Mouse (Mus musculus) midbrain, embryonic 16.5 days (tissue): ENCODE results near the gene Stim1. TPM values are rescaled to one million over a fixed set of nuclear protein-coding genes. Genes with fewer than 3 reads are reported as not detected.

ENCODE experiments used
- ATAC-seq: fragments of 200-750 bp; cut with Nextera tagmentation; 2 replicates; pipeline ENCODE4 v1.8.0; 2017; ENCODE audit warnings: moderate TSS enrichment
- H3K27ac ChIP-seq: fragments of 300-500 bp; sonication (generic); 2 replicates; pipeline ENCODE4 v1.5.1; 2014; ENCODE audit warnings: mild to moderate bottlenecking, low read length, mixed read lengths
- H3K27me3 ChIP-seq: fragments of 300-500 bp; sonication (generic); 2 replicates; pipeline ENCODE4 v1.6.1; 2014; ENCODE audit warnings: low read depth, low read length, mixed read lengths; ENCODE audit not compliant: control insufficient read depth, insufficient read depth
- H3K36me3 ChIP-seq: fragments of 300-500 bp; sonication (generic); 2 replicates; pipeline ENCODE4 v1.6.1; 2014; ENCODE audit warnings: mild to moderate bottlenecking, low read length, moderate library complexity, mixed read lengths; ENCODE audit not compliant: control insufficient read depth, insufficient read depth
- H3K4me1 ChIP-seq: fragments of 300-500 bp; sonication (generic); 2 replicates; pipeline ENCODE4 v1.6.1; 2014; ENCODE audit warnings: mild to moderate bottlenecking, low read length, mixed read lengths; ENCODE audit not compliant: control insufficient read depth, insufficient read depth
- H3K4me2 ChIP-seq: fragments of 300-500 bp; sonication (generic); 2 replicates; pipeline ENCODE4 v1.6.1; 2014; ENCODE audit warnings: mild to moderate bottlenecking, low read length, mixed read lengths
- H3K4me3 ChIP-seq: fragments of 300-500 bp; sonication (generic); 2 replicates; pipeline ENCODE4 v1.5.1; 2014; ENCODE audit warnings: low read depth, mild to moderate bottlenecking, low read length, moderate library complexity, mixed read lengths
- H3K9ac ChIP-seq: fragments of 300-500 bp; sonication (generic); 2 replicates; pipeline ENCODE4 v1.6.1; 2014; ENCODE audit warnings: low read depth, low read length, mixed read lengths
- H3K9me3 ChIP-seq: fragments of 300-500 bp; sonication (generic); replicated peaks from 2 replicates; pipeline ENCODE4 v1.6.1; 2014; ENCODE audit warnings: mild to moderate bottlenecking, low read length, mixed read lengths; ENCODE audit not compliant: control insufficient read depth, poor library complexity, severe bottlenecking
- WGBS: fragments of 180-500 bp; shearing (Covaris S2); extraction: QIAGEN DNeasy Blood & Tissue Kit; methylation state at CpG from one replicate; pipeline ENCODE4 v1.1.7; 2014; 5-methylcytosine and 5-hydroxymethylcytosine counted together
- polyA plus RNA-seq: library from polyadenylated mRNA; unstranded; fragments of >200 nt; fragmentation: Nextera tagmentation; extraction: Ambion mirVana; gene quantifications from 2 replicates; pipeline ENCODE4 v1.2.1, GENCODE M21; 2015

Stim1 gene
- polyA plus RNA-seq, 1 experiment from 2014 or later = 12.5 TPM

DNA sequence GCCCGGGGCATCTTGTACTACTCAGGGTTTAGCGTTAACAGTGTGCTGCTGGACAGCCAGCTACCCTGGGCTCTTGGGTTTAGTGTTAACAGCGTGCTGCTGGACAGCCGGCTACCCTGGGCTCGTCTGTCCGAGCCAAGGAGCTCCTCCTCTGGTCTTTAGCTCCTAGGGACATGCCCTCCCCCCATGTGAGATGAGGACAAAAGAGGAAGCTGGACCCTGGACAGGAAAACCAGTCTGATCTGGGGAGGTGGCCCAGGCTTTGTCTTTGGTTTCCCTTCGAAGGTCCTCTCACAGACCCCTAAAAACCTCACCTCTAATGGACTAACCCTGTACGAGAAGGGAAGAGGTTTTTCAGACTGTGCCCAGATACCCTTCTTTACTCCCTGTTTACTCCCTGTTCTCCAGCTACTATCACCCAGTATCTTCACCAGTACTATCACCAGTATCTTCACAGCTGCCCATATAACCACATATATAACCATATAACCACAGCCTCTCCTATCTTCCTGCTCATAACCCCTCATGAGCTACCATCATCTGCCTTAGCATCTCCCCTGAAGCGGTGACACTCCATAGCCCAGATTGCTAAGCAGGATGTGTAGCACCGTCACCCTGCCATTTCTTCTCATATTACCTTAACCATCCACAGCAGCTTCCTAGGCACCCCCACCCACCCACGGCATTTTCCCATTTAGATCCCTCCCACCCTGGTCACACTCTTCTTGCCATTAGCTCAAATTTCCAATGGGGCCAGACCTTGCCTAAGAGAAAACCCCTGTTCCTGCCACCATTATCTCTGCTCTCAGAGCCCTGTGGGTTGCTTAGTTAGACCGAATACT, 20.4 kb upstream of the Stim1 start:
- H3K4me1 ChIP-seq = peaks cover 8% of the 10 kb centered on the region
- H3K27me3 ChIP-seq = no peaks in the 10 kb centered on the region
- no peak overlapping the region for H3K27ac ChIP-seq
- no peak overlapping the region; the same call in 1 of the 2 replicates for H3K9ac ChIP-seq
- WGBS = 51% methylated on average over 12 of the region's 12 CpGs
- H3K4me2 ChIP-seq = no peak overlapping the region
- no peak for ATAC-seq
- H3K9me3 ChIP-seq = no peaks in the 10 kb centered on the region
- no peaks in the 10 kb centered on the region for H3K36me3 ChIP-seq
- no peak overlapping the region for H3K4me3 ChIP-seq

DNA sequence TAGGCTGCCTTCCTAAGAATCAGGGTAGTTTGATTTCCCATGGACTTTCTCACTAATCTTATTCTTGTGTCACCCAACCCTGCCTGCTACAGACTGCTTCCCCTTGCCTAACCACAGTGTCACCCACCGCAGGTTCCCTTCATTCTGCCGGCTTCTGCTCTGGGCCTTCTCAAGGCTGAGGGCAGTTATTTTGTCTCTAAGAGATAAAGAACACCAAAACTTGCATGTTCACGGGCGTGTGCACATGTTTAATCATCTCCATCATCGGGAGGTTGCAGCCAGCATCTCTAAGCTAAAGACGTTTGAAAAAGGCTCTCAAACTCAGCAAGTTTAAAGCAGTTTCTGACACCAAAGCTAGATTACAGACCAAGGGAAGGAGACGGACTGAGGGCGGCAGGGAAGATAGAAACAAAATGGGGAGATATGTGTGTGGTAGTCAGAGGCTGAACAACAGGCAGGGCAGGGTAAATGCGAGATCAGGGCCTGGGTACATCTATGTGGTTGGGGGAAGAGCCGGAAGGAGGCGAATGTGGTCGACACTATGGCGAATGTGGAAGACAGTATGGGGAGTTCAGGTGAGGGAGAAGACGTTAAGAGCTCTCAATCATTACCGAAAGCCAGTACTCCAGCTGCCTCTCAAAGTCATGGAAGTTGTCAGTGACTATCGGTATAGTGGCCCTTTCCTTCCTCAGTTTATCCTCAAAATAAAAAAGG, 18.8 kb upstream of the Stim1 start:
- WGBS = 25% methylated on average over 16 of the region's 16 CpGs
- H3K4me3 ChIP-seq = peak overlapping the region; percentile 71
- no peak for ATAC-seq
- H3K27me3 ChIP-seq = no peaks in the 10 kb centered on the region
- peak overlapping the region; percentile 88 for H3K4me2 ChIP-seq
- H3K4me1 ChIP-seq = peaks cover 8% of the 10 kb centered on the region
- H3K9me3 ChIP-seq = no peaks in the 10 kb centered on the region
- no peaks in the 10 kb centered on the region for H3K36me3 ChIP-seq
- H3K9ac ChIP-seq = peak overlapping the region; percentile 82; the same call in 1 of the 2 replicates
- H3K27ac ChIP-seq = no peak overlapping the region

DNA sequence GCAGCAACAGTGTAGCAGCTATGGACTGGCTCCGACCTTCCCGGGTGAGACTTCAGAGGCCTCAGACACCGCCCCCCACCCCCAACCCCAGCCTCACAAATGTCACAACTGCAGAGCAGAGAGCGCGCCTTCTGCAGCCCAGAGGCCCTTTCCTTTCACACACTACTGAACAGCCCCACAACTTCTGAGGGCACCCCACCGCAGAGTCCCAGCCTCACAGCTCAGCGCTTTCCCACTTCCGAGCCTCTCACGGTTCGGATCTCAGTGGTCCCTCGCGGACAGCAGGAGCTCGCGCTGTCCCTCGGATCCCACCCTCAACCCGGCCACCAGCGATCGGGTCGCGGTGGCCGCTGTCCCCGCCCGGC, 18.1 kb upstream of the Stim1 start:
- no peaks in the 10 kb centered on the region for H3K9me3 ChIP-seq
- peak overlapping the region; percentile 82 for H3K9ac ChIP-seq
- peaks cover 8% of the 10 kb centered on the region for H3K4me1 ChIP-seq
- H3K27me3 ChIP-seq = no peaks in the 10 kb centered on the region
- peak overlapping the region; percentile 71 for H3K4me3 ChIP-seq
- H3K27ac ChIP-seq = peak overlapping the region; percentile 47
- WGBS = under 1% methylated on average over 23 of the region's 23 CpGs
- H3K36me3 ChIP-seq = no peaks in the 10 kb centered on the region
- peak; percentile 41 for ATAC-seq
- H3K4me2 ChIP-seq = peak overlapping the region; percentile 88

DNA sequence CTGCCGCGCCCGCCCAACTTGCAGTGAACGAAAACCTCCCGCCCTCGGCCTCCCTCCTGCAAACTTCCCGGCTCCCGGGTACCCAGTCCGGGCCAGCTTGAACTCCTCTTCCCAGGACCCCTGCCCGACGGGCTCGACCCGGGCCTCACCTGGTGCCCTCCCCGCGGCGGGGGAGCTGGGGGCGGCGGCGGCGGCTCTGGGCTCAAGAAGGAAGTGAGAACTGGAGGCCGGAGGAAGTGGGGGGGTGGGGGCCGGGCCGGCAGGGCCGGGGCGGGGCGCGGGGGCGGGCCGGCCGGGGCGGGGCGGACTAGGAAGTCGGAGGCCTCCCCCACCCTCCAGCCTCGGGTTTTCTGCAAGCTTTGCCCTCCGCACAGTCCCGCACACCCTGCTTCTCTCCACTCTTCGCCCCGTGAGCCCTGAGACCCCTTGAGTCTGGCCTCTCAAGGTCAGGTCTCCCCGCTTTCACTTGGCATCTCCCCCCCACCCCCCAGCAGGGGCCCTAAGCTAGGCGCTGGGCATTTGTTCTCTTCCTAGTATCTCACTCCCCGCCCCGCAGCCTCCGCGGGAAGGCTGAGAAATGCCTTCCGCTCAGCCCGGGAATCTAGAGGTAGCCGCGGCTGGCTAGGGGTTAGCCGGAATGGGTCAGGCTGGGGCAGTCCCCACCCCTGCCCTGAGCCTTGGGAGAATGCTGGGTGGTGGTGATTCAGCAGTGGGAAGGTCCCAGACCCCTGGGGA, 17.5 kb upstream of the Stim1 start:
- Histone ChIP-seq H3K36me3 (no peaks in the 10 kb centered on the region), H3K4me3 (peak overlapping the region; percentile 71), H3K9me3 (no peaks in the 10 kb centered on the region), H3K4me1 (peaks cover 8% of the 10 kb centered on the region), H3K27me3 (no peaks in the 10 kb centered on the region), H3K4me2 (peak overlapping the region; percentile 88), H3K27ac (peak overlapping the region; percentile 77), H3K9ac (peak overlapping the region; percentile 82)
- WGBS = under 1% methylated on average over 36 of the region's 49 CpGs
- peak; percentile 79 for ATAC-seq

DNA sequence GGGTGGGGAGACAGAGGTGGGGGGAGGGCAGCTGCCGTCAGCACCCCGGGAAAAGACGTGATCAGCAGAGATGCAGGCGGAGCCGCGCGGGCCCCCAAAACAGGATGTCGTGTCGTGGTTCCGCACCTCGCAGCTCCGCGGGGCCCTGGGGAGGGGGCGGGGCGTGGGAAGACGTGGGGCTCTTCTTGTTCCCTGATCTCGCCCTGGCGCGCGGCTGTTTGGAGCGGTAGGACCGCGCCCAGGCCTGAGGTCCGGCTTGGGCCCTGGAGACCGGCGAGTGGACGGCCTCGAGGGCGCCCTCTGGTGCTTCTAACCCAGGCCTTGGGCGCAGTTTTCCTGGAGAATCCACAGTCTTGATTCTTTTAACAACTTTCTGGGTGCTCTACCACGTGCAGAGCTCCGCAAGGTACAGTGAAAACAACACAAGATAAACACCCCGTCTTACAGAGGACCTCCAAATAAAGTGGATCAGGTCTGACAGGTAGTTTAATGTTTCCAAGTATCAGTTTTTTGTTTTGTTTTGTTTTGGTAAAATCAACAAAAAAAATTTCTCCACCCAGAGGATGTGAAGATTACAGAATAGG, 16.9 kb upstream of the Stim1 start:
- Histone ChIP-seq H3K36me3 (no peaks in the 10 kb centered on the region), H3K4me2 (peak overlapping the region; percentile 88), H3K4me1 (peaks cover 8% of the 10 kb centered on the region), H3K27ac (peak overlapping the region; percentile 77), H3K9me3 (no peaks in the 10 kb centered on the region), H3K9ac (peak overlapping the region; percentile 82), H3K4me3 (peak overlapping the region; percentile 71), H3K27me3 (no peaks in the 10 kb centered on the region)
- peak; percentile 75 for ATAC-seq
- 1% methylated on average over 29 of the region's 33 CpGs for WGBS

DNA sequence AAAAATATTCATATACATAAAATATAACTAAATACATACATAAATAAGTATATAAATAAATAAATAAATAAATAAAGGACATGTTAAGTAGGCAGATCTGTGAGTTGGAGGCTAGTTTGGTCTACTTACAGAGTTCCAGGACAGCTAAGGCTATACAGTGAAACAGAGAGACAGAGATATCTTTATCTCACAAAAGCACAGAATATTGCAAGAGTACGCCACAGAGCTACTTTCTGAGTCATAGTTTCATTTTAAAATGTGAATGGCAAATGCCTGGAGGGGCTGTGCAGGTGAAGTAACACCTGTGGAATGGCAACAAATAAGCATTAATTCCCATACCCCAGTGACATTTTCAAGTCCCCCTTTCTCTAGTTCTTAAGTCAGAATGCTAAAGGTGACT, 14.0 kb upstream of the Stim1 start:
- no peaks in the 10 kb centered on the region for H3K36me3 ChIP-seq
- no peak overlapping the region for H3K9ac ChIP-seq
- no peak overlapping the region for H3K4me3 ChIP-seq
- no peaks in the 10 kb centered on the region for H3K27me3 ChIP-seq
- no peak for ATAC-seq
- H3K9me3 ChIP-seq = no peaks in the 10 kb centered on the region
- 83% methylated on average over 1 of the region's 1 CpGs for WGBS
- H3K4me2 ChIP-seq = no peak overlapping the region
- peaks cover 5% of the 10 kb centered on the region; the same call in 1 of the 2 replicates for H3K4me1 ChIP-seq
- no peak overlapping the region for H3K27ac ChIP-seq

DNA sequence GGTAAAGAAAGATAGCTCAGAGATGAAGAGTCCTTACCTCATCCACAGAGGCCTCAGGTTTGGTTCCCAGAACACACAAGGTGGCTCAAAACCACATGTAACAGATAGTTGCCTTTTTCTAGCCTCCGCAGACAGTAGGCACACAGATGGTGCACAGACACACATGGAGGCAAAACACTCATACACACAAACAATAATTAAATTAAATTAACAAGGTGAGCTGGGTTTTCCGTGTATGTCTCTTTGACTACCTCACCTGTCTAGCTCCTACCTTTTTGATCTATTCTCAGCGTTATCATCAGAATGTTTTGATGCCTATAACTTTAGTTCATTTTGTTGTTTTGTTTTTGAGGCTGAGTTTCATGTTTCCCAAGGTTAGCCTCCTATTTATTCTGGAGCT, 11.7 kb upstream of the Stim1 start, which contains the start of gene Rhog:
TSS of gene Rhog (minus strand) at position 101 of the 400 bp plus-strand sequence.
- no peak within 1 kb of the TSS for H3K4me2 ChIP-seq
- no peak within 1 kb of the TSS for H3K4me3 ChIP-seq
- no peaks in the 10 kb centered on the region for H3K36me3 ChIP-seq
- H3K4me1 ChIP-seq = peaks cover 3% of the 10 kb centered on the region; the same call in 1 of the 2 replicates
- ATAC-seq = no peak
- no peak within 1 kb of the TSS for H3K9ac ChIP-seq
- 88% methylated on average over 3 of the region's 3 CpGs for WGBS
- no peak within 1 kb of the TSS for H3K27ac ChIP-seq
- no peaks in the 10 kb centered on the region for H3K27me3 ChIP-seq
- no peaks in the 10 kb centered on the region for H3K9me3 ChIP-seq

DNA sequence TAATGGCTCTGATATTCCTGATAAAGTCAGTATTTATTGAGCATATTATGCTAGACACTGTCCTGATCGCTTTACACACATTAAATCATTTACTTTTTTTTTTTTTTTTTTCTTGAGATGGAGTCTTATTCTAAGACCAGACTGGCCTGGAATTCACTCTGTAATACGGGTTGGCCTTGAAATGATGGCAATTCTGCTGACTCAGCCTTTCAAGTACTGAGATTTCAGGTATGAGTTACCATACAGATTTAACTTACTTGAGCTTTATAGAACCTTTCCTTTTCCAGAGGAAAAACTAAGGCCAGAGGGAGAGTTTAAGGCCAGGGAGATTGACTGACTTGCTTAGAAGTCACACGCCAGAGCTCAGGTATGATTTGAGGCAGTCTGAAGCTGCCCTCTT, 11.0 kb upstream of the Stim1 start:
- no peaks in the 10 kb centered on the region for H3K27me3 ChIP-seq
- no peaks in the 10 kb centered on the region for H3K4me1 ChIP-seq
- WGBS = 82% methylated on average over 3 of the region's 3 CpGs
- H3K4me2 ChIP-seq = no peak overlapping the region
- H3K9me3 ChIP-seq = no peaks in the 10 kb centered on the region
- H3K9ac ChIP-seq = no peak overlapping the region
- H3K27ac ChIP-seq = no peak overlapping the region
- no peak for ATAC-seq
- H3K4me3 ChIP-seq = no peak overlapping the region
- H3K36me3 ChIP-seq = no peaks in the 10 kb centered on the region
